Mouse (Mus musculus) testis, adult 2 months (tissue): ENCODE measurements around the gene Lif. TPM values are rescaled to one million over a fixed set of nuclear protein-coding genes. Genes with fewer than 3 reads are reported as not detected.

ENCODE experiments used
- H3K27ac ChIP-seq: fragments of 200-500 bp; 2 replicates; pipeline ENCODE4 v1.5.1; 2012; ENCODE audit warnings: low read depth, low read length; ENCODE audit not compliant: control insufficient read depth, insufficient read depth
- H3K27me3 ChIP-seq: fragments of 200-500 bp; 2 replicates; pipeline ENCODE4 v1.6.1; 2012; ENCODE audit warnings: mild to moderate bottlenecking, low read length, moderate library complexity; ENCODE audit not compliant: control insufficient read depth, insufficient read depth
- H3K36me3 ChIP-seq: fragments of 200-500 bp; 2 replicates; pipeline ENCODE4 v1.6.1; 2012; ENCODE audit warnings: mild to moderate bottlenecking, low read length; ENCODE audit not compliant: control insufficient read depth, insufficient read depth
- H3K4me1 ChIP-seq: fragments of 200-500 bp; 2 replicates; pipeline ENCODE4 v1.6.1; 2012; ENCODE audit warnings: low read length; ENCODE audit not compliant: control insufficient read depth, insufficient read depth
- H3K4me3 ChIP-seq: fragments of 200-500 bp; 2 replicates; pipeline ENCODE4 v1.5.1; 2012; ENCODE audit warnings: low read depth, mild to moderate bottlenecking, low read length, moderate library complexity, mixed read lengths; ENCODE audit not compliant: control insufficient read depth
- CTCF ChIP-seq: fragments of 200-500 bp; IDR thresholded peaks from 2 replicates; pipeline ENCODE4 v1.5.1; 2012; ENCODE audit warnings: low read depth, mild to moderate bottlenecking, inconsistent platforms, low read length, moderate library complexity; ENCODE audit not compliant: control insufficient read depth, insufficient read depth, insufficient replicate concordance
- POLR2A ChIP-seq: fragments of 200-500 bp; IDR thresholded peaks from 2 replicates; pipeline ENCODE4 v1.6.1; 2012; ENCODE audit warnings: low read depth, mild to moderate bottlenecking, inconsistent platforms, low read length, moderate library complexity; ENCODE audit not compliant: control insufficient read depth
- polyA plus RNA-seq: library from polyadenylated mRNA; depleted of rRNA; stranded (reverse); fragments of >200 nt; gene quantifications from 2 replicates; pipeline ENCODE4 v1.2.3, GENCODE M21; 2012; rRNA removed

Lif gene
- polyA plus RNA-seq, 1 experiment: 0.21 TPM

DNA sequence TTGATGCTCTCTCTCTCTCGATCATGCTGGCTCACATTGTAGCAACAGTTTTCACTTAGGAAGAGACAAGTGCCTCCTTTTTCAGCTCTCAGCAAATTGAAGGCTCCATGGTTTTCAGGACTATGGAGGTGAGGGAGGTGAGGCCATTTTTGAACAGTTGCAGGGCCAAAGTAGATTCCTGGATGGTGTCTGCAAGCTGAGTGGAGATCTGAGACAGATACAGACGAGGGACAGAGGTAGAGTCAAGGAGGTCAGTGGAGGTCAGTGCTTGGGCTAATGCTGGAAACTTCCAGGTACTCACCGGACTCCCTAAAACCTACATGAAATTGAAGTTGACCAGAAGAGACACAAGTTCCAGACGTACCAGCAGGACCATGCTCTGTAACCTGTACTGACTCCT lies 54.8 kb downstream of the Lif start:
- H3K4me1 ChIP-seq: peaks cover 2% of the 10 kb centered on the region
- TF ChIP-seq POLR2A: no peak
- TF ChIP-seq CTCF: no peak
- H3K4me3 ChIP-seq: no peak overlapping the region
- H3K27ac ChIP-seq: no peak overlapping the region
- H3K27me3 ChIP-seq: no peaks in the 10 kb centered on the region
- H3K36me3 ChIP-seq: no peaks in the 10 kb centered on the region

DNA sequence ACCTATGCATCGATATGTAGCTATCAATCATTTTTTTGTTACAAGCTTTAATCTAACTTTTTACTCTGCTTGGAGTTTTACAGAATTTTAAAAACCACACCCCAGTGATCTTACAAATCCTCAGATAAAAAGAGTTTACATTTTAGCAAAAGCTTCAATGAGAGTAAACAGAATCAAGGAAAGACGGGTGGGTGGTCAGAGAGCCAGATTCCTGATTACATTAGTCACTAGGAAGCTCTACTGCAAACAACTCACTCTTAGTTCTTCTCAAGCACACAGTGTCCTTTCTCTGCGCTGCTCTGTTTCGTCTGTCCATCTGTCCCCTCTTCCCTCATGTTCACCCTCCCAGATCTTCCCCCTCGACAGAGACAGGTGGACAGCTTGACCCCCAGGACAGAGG lies 59.9 kb downstream of the Lif start:
- no peak overlapping the region for H3K27ac ChIP-seq
- H3K27me3 ChIP-seq: no peaks in the 10 kb centered on the region
- no peak for TF ChIP-seq CTCF
- TF ChIP-seq POLR2A: no peak
- no peaks in the 10 kb centered on the region for H3K36me3 ChIP-seq
- H3K4me1 ChIP-seq: no peaks in the 10 kb centered on the region
- no peak overlapping the region for H3K4me3 ChIP-seq

DNA sequence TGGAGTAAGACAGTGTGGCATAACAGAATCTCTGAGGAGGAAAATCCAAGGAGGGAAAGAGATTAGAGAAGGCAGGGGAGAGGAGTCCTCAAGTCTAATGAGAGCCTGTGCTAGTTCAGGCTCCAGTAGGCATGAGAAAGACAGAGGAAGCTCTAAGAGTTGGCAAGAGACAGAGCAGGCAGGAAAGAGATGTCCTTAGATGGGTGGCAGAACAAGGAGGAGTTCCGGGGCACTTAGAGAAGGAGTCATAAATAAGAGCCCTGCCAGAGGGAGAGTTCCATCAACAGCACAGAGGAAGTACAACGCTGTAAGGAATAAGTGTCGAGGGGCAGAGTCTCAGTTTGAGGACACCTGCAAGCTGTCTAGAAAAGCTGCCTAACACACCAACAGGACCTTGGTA lies 60.7 kb downstream of the Lif start:
- Histone ChIP-seq H3K4me1 (no peaks in the 10 kb centered on the region), H3K27ac (no peak overlapping the region), H3K4me3 (no peak overlapping the region), H3K36me3 (no peaks in the 10 kb centered on the region), H3K27me3 (no peaks in the 10 kb centered on the region)
- TF ChIP-seq POLR2A (no peak), CTCF (no peak)

DNA sequence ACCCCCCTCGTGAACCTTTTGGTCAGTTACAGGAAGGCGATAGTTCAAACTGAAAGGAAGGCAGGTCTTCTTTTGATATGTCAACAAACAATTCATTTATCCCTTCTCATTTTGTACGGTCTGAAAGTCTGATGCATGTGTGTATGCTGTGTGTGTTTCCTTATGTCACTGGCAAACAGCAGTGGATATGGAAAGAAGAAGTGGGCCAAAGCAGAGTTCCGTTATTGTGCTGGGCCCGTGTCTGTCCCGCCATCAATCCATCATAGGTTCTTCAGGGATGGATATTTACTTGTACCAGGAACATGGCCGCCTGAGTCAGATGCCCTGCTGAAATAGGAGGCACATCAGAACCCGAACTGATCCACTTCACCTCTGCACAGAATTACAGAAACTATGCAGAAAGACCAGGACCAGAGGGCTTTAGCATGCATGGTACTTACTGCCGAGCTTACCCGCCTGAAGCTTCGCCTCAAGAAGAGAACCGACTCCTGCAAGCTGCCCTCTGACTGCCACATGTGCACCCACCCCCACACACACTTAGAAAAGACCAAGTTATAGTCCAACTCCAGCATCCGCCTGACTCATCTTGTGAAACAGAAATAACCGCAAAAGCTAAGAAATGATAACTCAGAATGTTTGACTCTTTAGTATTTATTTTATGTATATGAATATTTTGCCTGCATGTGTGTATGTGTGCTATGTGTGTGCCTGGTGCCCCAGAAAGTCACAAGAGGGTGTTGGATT lies 62.0 kb downstream of the Lif start:
- Histone ChIP-seq H3K36me3 (no peaks in the 10 kb centered on the region), H3K4me3 (no peak overlapping the region), H3K4me1 (no peaks in the 10 kb centered on the region), H3K27me3 (no peaks in the 10 kb centered on the region), H3K27ac (no peak overlapping the region)
- TF ChIP-seq CTCF: no peak
- no peak for TF ChIP-seq POLR2A

DNA sequence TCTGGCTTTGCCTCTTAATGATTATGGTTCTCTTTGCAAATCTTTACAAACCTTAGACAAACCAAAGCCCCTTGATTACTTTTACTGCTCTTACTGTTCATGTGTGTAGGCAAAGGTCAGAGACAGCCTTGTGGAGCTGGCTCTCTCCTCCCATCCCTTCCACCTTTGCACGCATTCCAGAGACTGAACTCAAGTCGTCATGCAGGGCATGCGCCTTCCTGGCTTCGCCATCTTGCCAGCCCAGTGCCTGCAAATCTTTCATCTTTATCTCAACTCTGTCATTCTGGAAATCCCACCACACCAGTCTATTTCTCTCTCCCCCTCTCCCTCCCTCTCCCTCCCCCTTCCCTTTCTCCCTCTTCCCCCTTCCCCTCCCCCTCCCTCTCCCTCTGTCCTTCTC lies 63.5 kb downstream of the Lif start:
- Histone ChIP-seq H3K27ac (no peak overlapping the region), H3K27me3 (no peaks in the 10 kb centered on the region), H3K4me3 (no peak overlapping the region), H3K36me3 (no peaks in the 10 kb centered on the region), H3K4me1 (no peaks in the 10 kb centered on the region)
- no peak for TF ChIP-seq POLR2A
- no peak for TF ChIP-seq CTCF

Other genes starting within 250 kb of the Lif start
- gene Sec14l4, start 226.1 kb upstream of the Lif start, polyA plus RNA-seq: 0.42 and 0.56 TPM in 2 replicates
- 1.0 and 1.9 TPM in 2 replicates for gene Sec14l3, start 192.7 kb upstream of the Lif start, polyA plus RNA-seq
- gene Mtfp1, start 162.1 kb upstream of the Lif start, polyA plus RNA-seq: 9.0 and 10.0 TPM in 2 replicates
- gene Sec14l2, start 134.1 kb upstream of the Lif start, polyA plus RNA-seq: 2.2 and 4.8 TPM in 2 replicates
- gene Rnf215, start 122.4 kb upstream of the Lif start, polyA plus RNA-seq: 4.2 and 4.5 TPM in 2 replicates
- gene Ccdc157, start 97.3 kb upstream of the Lif start, polyA plus RNA-seq: 46.5 and 48.8 TPM in 2 replicates
- gene Sf3a1, start 97.2 kb upstream of the Lif start, polyA plus RNA-seq: 32.9 and 35.1 TPM in 2 replicates
- gene Tbc1d10a, start 70.8 kb upstream of the Lif start, polyA plus RNA-seq: 40.6 and 42.1 TPM in 2 replicates
- 7.6 and 7.7 TPM in 2 replicates for gene Castor1, start 39.3 kb upstream of the Lif start, polyA plus RNA-seq
- gene Osm, start 21.1 kb upstream of the Lif start, polyA plus RNA-seq: not detected in 2 replicates
- gene Hormad2, start 183.5 kb downstream of the Lif start, polyA plus RNA-seq: 13.7 and 15.3 TPM in 2 replicates